Mouse (Mus musculus) layer of hippocampus, adult 2 months (tissue): ENCODE measurements at regions not wholly inside any gene's neighbourhood (a gene's known extent, or its start where the extent isn't known, plus 50 kb on each side); places are given as distances from the start of the nearest gene placed in this dataset.

Source experiments
- DNase-seq, 2 experiments: peaks; one replicate each; pipeline ENCODE4 v3.0.0; 2022; ENCODE audit warnings: low spot score in 2 of 2
- H3K27ac ChIP-seq: fragments of 200-600 bp; 2 replicates; pipeline ENCODE4 v1.8.1; 2022
- H3K4me3 ChIP-seq: fragments of 200-600 bp; 2 replicates; pipeline ENCODE4 v1.8.1; 2022; ENCODE audit warnings: mild to moderate bottlenecking
- CTCF ChIP-seq: fragments of 200-600 bp; conservative IDR thresholded peaks from 2 replicates; pipeline ENCODE4 v1.8.1; 2022; ENCODE audit warnings: antibody characterized with exemption, mild to moderate bottlenecking, moderate library complexity

DNA sequence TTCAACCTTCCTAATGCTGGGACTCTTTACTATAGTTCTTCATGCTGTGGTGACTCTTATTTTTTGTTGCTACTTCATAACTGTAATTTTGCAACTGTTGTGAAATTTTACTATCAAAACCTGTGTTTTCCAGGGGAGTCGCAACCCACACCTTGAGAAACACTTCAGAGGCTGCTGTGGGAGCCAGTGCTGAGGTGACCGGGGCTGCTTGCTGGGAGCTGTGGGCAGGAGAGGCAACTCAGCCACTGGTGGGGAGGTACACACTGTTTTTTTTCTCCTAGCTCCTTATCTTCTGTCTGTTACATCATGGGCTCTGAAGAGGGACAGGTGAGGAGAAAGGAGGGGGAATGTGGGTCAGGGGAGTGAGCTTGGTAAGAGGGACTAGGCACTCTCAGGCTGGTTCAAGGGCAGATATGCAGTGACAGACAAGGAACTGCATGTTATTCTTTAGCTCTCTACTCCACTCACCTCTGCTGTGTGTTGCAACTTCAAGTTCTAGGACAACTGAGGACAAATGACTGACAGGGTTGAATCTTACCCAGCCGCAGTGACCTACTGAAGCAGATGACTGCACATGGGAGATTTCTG is 62.7 kb upstream of the Hhip start:
- DNase-seq: no peak
- Histone ChIP-seq H3K4me3 (no peak overlapping the region), H3K27ac (no peak overlapping the region)
- TF ChIP-seq CTCF: no peak

DNA sequence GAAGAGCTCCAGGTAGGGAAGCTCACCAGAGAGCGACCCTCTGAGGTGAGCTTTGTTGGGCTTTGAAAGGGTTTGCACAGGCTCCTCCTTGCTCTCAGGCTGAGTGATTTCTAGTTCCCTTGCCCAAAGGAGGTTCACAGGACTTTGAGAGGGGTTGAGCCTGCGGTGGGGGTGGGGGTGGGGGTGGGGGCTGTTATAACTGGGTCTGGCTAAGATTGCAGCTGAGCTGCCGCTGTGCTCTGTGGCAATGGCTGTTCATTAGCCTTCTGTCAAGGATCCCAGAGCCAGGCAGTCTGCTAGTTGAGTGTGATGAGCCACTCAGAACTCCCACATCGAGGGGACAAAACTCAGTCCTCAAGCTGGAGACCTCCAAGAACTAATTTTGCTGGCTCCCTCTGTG is 59.5 kb upstream of the Hhip start:
- DNase-seq: no peak
- Histone ChIP-seq H3K27ac (no peak overlapping the region), H3K4me3 (no peak overlapping the region)
- no peak for TF ChIP-seq CTCF
